Mouse (Mus musculus): Measurements from ENCODE around the gene Tuba4a.

DNA sequence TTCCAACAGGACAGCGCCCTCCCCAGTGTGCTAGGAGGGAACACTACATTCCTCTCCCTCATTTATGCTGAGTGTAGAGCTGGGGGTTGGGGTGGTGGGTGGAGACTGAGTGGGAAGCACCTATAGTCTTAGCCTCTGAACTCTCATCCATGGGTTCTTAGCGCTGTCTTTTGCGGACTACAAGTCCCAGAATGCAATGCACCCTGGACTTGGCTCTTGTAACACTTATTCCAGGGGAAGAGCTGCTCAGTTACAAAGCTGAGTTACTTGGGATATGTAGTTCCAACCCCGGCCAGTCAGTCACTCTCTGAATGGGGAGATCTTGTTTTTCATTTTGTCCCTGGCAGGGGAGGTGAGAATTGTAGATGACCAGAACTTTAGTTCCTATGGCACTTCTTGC is 25.2 kb upstream of the Tuba4a start:
- TF ChIP-seq CTCF (IDR thresholded peaks at IDR 0.05; ENCODE audit: low read depth) (no peak), EP300 (IDR thresholded peaks at IDR 0.05; ENCODE audit: low read depth) (no peak)
